Mouse (Mus musculus) T-helper 2 cell (primary cell): Measurements from ENCODE around the gene Hyal3.

ENCODE experiments used
- in situ Hi-C: fragments of 300-600 bp; cut with MboI, MseI; formaldehyde crosslinking; loops from one replicate; pipeline ENCODE4 v1.15.1; 2025; ENCODE audit warnings: high pct_unique_total_duplicates

The Hyal3 gene

GRCm38 (mm10) chr9:107633091-107633660, 52.6 kb downstream of the Hyal3 start:
- in situ Hi-C loops: no loop called here

DNA sequence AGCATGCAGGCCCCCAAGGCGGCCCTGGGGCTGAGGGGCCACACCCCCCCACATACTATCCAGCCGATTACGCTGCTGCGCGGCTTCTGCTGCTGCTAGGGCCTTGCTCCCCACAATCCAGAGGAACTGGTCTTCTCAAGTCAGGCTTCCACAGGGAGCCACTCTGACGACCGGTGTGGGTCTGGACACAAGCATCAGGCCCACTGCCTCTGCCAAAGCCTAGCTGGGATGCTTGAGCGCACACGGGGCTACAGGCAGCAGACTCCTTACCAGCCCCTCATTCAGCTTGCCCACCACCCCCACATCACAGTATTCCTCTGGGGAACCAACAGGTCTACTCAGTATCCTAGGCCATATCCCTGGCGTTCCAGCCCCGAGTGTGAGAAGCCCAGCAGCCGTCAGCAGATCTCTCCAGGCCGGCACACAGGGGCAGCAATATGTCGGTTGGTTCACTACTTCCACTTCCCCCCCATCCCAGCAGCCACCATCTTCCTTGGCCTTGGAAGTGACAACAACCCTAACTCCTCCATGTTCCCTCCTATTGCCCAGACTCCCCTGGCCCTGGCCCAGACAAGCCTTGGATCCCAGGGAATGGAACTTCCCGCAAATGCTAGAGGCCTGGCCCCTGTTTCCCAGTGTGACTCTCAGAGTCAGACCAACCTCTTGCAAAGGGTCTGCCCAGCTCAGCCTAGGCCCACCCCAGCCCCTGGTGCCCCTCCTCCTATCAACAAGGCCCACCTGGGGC, 53.2 kb downstream of the Hyal3 start:
- in situ Hi-C loops: no loop called here

- in situ Hi-C loops: no loop called here
These were observed 54.0 kb downstream of the Hyal3 start for GRCm38 (mm10) chr9:107634406-107635278.

DNA sequence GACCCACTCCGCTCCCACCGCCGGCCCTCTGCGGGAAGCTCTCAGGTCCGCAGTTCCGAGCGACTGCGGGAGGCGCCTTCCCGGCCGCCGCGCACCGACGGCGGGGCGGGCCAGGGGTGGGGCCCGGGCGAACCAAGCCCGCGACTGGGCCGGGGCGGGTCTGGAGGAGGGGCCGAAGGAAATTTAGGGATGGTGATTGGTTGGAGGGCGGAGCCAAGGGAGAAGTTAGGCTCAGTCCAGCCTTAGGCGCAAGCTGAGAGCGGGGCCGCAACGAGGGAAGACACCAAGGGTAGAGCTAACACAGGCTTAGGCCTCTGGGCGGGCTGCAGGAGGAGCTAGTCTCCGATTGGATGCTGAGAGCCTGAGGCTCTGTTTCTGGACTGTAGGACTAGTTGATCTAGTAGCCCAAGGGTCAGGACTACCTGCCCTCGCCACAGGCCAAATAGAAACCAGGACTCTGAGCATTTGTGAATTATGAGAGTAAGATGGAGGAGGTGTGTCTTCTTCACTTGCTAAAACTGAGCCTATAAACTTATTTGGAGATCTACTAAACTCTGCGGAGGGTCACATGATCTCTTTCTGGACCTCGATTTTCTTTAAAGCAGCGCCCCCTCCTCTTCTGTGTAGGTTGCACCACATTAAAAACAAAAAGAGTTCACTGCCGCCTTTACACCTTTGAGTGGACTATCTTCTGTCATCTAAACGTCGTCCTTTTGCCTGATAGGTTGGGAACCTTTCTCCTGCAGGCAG, 54.8 kb downstream of the Hyal3 start, which contains the start of gene Gnai2:
Gene Gnai2 (minus strand): TSS at position 89 of the 750 bp plus-strand sequence.
- in situ Hi-C loops: no loop called here
